Mouse (Mus musculus) midbrain, postnatal 0 days (tissue): ENCODE measurements around the gene Hmga1b. TPM values are rescaled to one million over a fixed set of nuclear protein-coding genes. Genes with fewer than 3 reads are reported as not detected.
"Not testable (repeated sequence)": the region's sequence is repeated elsewhere in the genome, so short reads cannot be mapped to it uniquely, and the experiment has no call there.

Experiments
- ATAC-seq: fragments of 200-750 bp; cut with Nextera tagmentation; 2 replicates; pipeline ENCODE4 v1.8.0; 2017; ENCODE audit warnings: moderate number of reproducible peaks, mild to moderate bottlenecking, moderate TSS enrichment, moderate library complexity; ENCODE audit not compliant: low FRiP score
- DNase-seq: peaks from one replicate; pipeline ENCODE4 v3.0.0-alpha.2; 2015; ENCODE audit warnings: low spot score
- H3K27ac ChIP-seq: fragments of 300-500 bp; sonication (generic); 2 replicates; pipeline ENCODE4 v1.5.1; 2014; ENCODE audit warnings: low read depth, mild to moderate bottlenecking, low read length, mixed read lengths
- H3K27me3 ChIP-seq: fragments of 300-500 bp; sonication (generic); 2 replicates; pipeline ENCODE4 v1.6.1; 2014; ENCODE audit warnings: low read length, control low read depth, mixed read lengths; ENCODE audit not compliant: insufficient read depth
- H3K36me3 ChIP-seq: fragments of 300-500 bp; sonication (generic); 2 replicates; pipeline ENCODE4 v1.6.1; 2014; ENCODE audit warnings: low read length, control low read depth, mixed read lengths; ENCODE audit not compliant: insufficient read depth
- H3K4me1 ChIP-seq: fragments of 300-500 bp; sonication (generic); 2 replicates; pipeline ENCODE4 v1.6.1; 2014; ENCODE audit warnings: mild to moderate bottlenecking, control low read depth, antibody characterized with exemption, low read length, mixed read lengths; ENCODE audit not compliant: insufficient read depth
- H3K4me2 ChIP-seq: fragments of 300-500 bp; sonication (generic); 2 replicates; pipeline ENCODE4 v1.6.1; 2014; ENCODE audit warnings: low read depth, mild to moderate bottlenecking, low read length, mixed read lengths; ENCODE audit not compliant: poor library complexity, severe bottlenecking
- H3K4me3 ChIP-seq: fragments of 300-500 bp; sonication (generic); 2 replicates; pipeline ENCODE4 v1.5.1; 2014; ENCODE audit warnings: low read depth, mild to moderate bottlenecking, low read length, moderate library complexity
- H3K9ac ChIP-seq: fragments of 300-500 bp; sonication (generic); replicated peaks from 2 replicates; pipeline ENCODE4 v1.6.1; 2014; ENCODE audit warnings: mild to moderate bottlenecking, low read length, moderate library complexity, mixed read lengths; ENCODE audit not compliant: poor library complexity, severe bottlenecking
- H3K9me3 ChIP-seq: fragments of 300-500 bp; sonication (generic); 2 replicates; pipeline ENCODE4 v1.6.1; 2016; ENCODE audit warnings: low read length, control low read depth
- CTCF ChIP-seq: IDR thresholded peaks from 2 replicates; pipeline ENCODE4 v1.5.1; 2016; ENCODE audit warnings: antibody characterized with exemption, mild to moderate bottlenecking
- WGBS: fragments of 180-500 bp; shearing (Covaris S2); extraction: QIAGEN DNeasy Blood & Tissue Kit; methylation state at CpG from one replicate; pipeline ENCODE4 v1.1.7; 2014; 5-methylcytosine and 5-hydroxymethylcytosine counted together
- polyA plus RNA-seq: library from polyadenylated mRNA; unstranded; fragments of >200 nt; fragmentation: Nextera tagmentation; extraction: Ambion mirVana; gene quantifications from 2 replicates; pipeline ENCODE4 v1.2.1, GENCODE M21; 2015
- total RNA-seq: library from RNA; depleted of rRNA; stranded (reverse); fragments of >200 nt; gene quantifications from 2 replicates; pipeline ENCODE4 v1.2.3, GENCODE M21; 2014; rRNA removed

Gene Hmga1b
- total RNA-seq (0.93 and 1.0 TPM in 2 replicates), polyA plus RNA-seq (2.7 TPM in 2 replicates)

DNA sequence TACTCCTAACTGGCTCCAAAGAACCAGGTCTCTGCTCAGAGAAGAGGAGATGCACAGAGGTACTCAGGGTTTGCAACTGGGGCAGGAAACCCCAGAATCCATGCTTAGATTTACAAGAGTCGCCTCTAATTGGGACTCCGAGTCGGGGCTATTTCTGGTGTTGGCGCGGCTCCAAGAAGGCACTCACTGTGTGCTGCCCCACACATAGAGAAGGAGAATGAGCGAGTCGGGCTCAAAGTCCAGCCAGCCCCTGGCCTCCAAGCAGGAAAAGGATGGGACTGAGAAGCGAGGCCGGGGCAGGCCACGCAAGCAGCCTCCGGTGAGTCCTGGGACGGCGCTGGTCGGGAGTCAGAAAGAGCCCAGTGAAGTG lies at the start of gene Hmga1b:
Gene Hmga1b (plus strand): TSS at position 123 of the 370 bp plus-strand sequence.
- not testable (repeated sequence) for H3K27me3 ChIP-seq, H3K4me2 ChIP-seq, DNase-seq, H3K4me3 ChIP-seq, H3K9me3 ChIP-seq, H3K36me3 ChIP-seq, H3K9ac ChIP-seq, H3K27ac ChIP-seq, H3K4me1 ChIP-seq, ATAC-seq
- WGBS, result 25% methylated on average over 14 of the region's 14 CpGs

DNA sequence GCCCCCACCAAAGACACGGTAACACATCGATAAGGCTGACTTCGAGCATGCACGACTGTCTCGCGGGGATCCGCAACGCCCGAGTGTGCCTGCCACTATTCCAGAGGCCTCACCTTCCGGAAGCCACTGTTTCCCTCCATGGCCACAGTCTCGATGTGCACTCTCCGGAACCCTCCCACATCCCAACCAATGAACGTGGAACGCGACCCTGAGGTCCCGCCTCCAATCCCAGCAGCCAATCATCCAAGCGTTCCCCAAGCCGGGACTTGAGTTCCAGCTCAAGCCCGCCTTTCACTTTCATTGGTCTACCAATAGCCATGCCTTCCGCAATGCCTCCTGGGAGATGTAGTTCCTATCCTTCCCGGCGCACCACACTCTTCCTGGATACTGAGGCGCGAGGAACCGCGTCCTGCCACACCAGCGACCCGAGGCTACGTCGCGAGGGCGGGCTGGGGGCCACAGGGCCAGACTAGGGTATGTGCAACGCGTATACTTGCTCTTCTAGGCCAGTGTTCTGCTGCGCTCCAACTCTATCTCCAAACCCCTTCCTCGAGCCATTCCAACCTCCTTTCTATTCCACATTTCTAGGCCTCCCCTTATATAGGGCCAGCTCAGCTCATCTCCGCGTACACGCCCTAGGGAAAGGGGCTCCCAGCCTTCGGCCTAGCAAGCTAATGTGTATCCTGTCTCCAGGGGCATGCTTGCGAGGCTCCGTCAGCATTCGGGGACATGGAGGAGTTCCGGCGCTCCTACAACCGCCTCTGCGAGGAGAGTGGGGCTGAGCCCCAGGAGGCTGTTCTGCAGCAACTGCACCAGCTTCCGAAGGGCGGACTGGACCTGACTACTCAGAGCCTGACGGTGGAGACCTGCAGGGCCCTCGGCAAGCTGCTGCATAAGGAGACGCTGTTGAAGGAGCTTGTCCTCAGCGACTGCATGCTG lies 48.7 kb upstream of the Hmga1b start, which contains the start of the genes Cenpx and Lrrc45:
Gene Cenpx (minus strand): TSS at position 159 of the 939 bp plus-strand sequence.
Gene Lrrc45 (plus strand): TSS at position 346 of the 939 bp plus-strand sequence.
- peak within 1 kb of the TSS; percentile 62 for H3K4me3 ChIP-seq
- H3K9ac ChIP-seq, result peak within 1 kb of the TSS; percentile 72
- peak within 1 kb of the TSS; percentile 97 for H3K4me2 ChIP-seq
- ATAC-seq (peak; percentile 95), DNase-seq (peak; percentile 99)
- WGBS, result 2% methylated on average over 53 of the region's 53 CpGs
- no peaks in the 10 kb centered on the region for H3K27me3 ChIP-seq
- H3K36me3 ChIP-seq, result peaks cover 43% of the 10 kb centered on the region
- H3K9me3 ChIP-seq, result no peaks in the 10 kb centered on the region
- no peak for TF ChIP-seq CTCF
- H3K4me1 ChIP-seq, result peaks cover 16% of the 10 kb centered on the region; the same call in 1 of the 2 replicates
- H3K27ac ChIP-seq, result peak within 1 kb of the TSS; percentile 68

DNA sequence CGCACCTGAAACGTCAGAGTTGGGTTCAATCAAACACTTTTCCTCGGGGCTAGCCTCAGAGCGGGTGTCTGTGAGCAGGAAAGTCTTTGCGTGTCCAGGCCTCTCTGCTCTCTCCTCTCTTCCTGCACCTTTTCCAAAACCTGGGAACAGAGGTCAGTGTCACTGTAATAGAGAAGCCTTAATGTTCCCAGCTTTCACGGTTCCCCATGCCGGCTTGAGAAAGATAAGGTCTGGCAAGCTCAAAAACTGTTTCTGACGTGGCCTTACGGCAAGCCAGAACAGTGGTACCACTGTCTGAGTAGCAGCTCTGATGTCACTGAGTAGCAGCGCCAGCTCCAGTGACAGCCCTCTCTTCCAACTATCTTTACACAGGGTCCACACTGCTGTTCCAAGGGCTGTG lies 48.0 kb upstream of the Hmga1b start:
- no peak for ATAC-seq
- peak overlapping the region; percentile 58; the same call in 1 of the 2 replicates for H3K27ac ChIP-seq
- no peak for TF ChIP-seq CTCF
- no peaks in the 10 kb centered on the region for H3K27me3 ChIP-seq
- no peak for DNase-seq
- peak overlapping the region; percentile 72 for H3K9ac ChIP-seq
- peak overlapping the region; percentile 62 for H3K4me3 ChIP-seq
- H3K4me2 ChIP-seq, result peak overlapping the region; percentile 97
- H3K9me3 ChIP-seq, result no peaks in the 10 kb centered on the region
- H3K36me3 ChIP-seq, result peaks cover 42% of the 10 kb centered on the region
- WGBS, result 58% methylated on average over 10 of the region's 10 CpGs
- peaks cover 16% of the 10 kb centered on the region; the same call in 1 of the 2 replicates for H3K4me1 ChIP-seq

DNA sequence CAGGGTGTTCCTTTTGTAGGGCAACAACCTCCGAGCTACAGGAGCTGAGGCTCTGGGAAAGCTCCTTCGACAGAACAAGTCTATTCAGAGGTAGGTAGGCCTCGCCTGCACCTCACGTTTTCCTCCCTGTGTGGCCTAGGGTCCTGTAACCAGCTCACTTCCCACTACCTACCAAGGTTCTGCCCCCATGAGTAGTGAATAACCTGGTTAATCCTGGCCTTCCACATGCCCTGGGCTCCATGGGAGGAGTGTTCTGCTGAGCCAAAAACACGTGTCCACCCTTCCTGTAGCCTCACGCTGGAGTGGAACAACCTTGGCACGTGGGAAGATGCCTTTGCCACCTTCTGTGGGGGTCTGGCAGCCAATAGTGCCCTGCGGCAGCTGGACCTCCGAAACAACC lies 47.5 kb upstream of the Hmga1b start:
- Histone ChIP-seq H3K36me3 (peaks cover 38% of the 10 kb centered on the region), H3K27me3 (no peaks in the 10 kb centered on the region), H3K4me3 (no peak overlapping the region), H3K4me2 (peak overlapping the region; percentile 97), H3K27ac (no peak overlapping the region), H3K9ac (no peak overlapping the region), H3K4me1 (peaks cover 16% of the 10 kb centered on the region; the same call in 1 of the 2 replicates), H3K9me3 (no peaks in the 10 kb centered on the region)
- DNase-seq, result no peak
- WGBS, result 94% methylated on average over 9 of the region's 9 CpGs
- no peak for ATAC-seq
- no peak for TF ChIP-seq CTCF

DNA sequence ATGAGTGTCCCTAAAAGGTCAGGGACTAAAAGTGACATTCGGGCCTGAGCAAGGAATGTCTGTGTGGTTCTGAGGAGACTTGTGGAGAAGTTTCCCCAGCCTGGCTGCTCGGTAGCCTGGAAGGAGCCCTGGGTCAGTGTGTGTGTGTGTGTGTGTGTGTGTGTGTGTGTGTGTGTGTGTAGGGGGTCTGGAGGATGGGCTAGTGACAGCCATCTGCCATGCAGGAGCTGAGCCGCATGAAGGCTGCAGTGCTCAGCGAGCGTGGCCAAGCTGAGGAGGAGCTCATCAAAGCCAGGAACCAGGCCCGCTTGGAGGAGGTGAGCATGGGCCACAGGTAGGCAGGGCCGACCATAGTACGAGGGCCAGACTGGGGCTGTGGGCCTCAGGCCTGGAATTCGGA lies 43.4 kb upstream of the Hmga1b start:
- H3K36me3 ChIP-seq, result peaks cover 35% of the 10 kb centered on the region
- H3K4me2 ChIP-seq, result no peak overlapping the region
- WGBS, result 87% methylated on average over 9 of the region's 9 CpGs
- no peaks in the 10 kb centered on the region for H3K9me3 ChIP-seq
- H3K27me3 ChIP-seq, result no peaks in the 10 kb centered on the region
- H3K4me1 ChIP-seq, result peaks cover 15% of the 10 kb centered on the region; the same call in 1 of the 2 replicates
- ATAC-seq (no peak), DNase-seq (no peak)
- H3K4me3 ChIP-seq, result no peak overlapping the region
- no peak overlapping the region for H3K9ac ChIP-seq
- H3K27ac ChIP-seq, result no peak overlapping the region
- no peak for TF ChIP-seq CTCF
